Mouse (Mus musculus) thymus, postnatal 36 days (tissue): ENCODE results near the gene Nkain2.
"Not testable (repeated sequence)": the region's sequence is repeated elsewhere in the genome, so short reads cannot be mapped to it uniquely, and the experiment has no call there.

Experiments used
- DNase-seq, 2 experiments: peaks; one replicate each; pipeline ENCODE4 v3.0.0; 2022; ENCODE audit warnings: mixed read lengths in 2 of 2

The Nkain2 gene

GRCm38 (mm10) chr10:32889652-32890506, at the start of gene Nkain2:
Gene Nkain2 (minus strand): TSS chr10:32890462.
- DNase-seq = no peak

- DNase-seq = no peak
These were observed 49.6 kb upstream of the Nkain2 start for GRCm38 (mm10) chr10:32939853-32940252.

- no peak for DNase-seq
These were observed 4.8 kb upstream of the Nkain2 start for GRCm38 (mm10) chr10:32895093-32895492.

GRCm38 (mm10) chr10:32890507-32891131, 357 bp upstream of the Nkain2 start:
- no peak for DNase-seq

GRCm38 (mm10) chr10:32881977-32882376, 8.3 kb downstream of the Nkain2 start:
- DNase-seq = no peak

- DNase-seq = no peak
These were observed 19.4 kb downstream of the Nkain2 start for GRCm38 (mm10) chr10:32870691-32871406.

GRCm38 (mm10) chr10:32869541-32869940, 20.7 kb downstream of the Nkain2 start:
- DNase-seq = no peak

GRCm38 (mm10) chr10:32815210-32815883, 74.9 kb downstream of the Nkain2 start:
- no peak for DNase-seq

GRCm38 (mm10) chr10:32796215-32796614, 94.0 kb downstream of the Nkain2 start:
- DNase-seq = no peak

GRCm38 (mm10) chr10:32790541-32790940, 99.7 kb downstream of the Nkain2 start:
- DNase-seq = no peak

GRCm38 (mm10) chr10:32782732-32783359, 107.4 kb downstream of the Nkain2 start:
- no peak for DNase-seq

- DNase-seq = no peak
These were observed 151.3 kb downstream of the Nkain2 start for GRCm38 (mm10) chr10:32738989-32739388.

GRCm38 (mm10) chr10:32706579-32706978, 183.7 kb downstream of the Nkain2 start:
- DNase-seq = not testable (repeated sequence)

GRCm38 (mm10) chr10:32696661-32697060, 193.6 kb downstream of the Nkain2 start:
- DNase-seq = no peak

GRCm38 (mm10) chr10:32684548-32684947, 205.7 kb downstream of the Nkain2 start:
- DNase-seq = no peak

GRCm38 (mm10) chr10:32640256-32640655, 250.0 kb downstream of the Nkain2 start:
- DNase-seq = no peak

- DNase-seq = no peak
These were observed 251.1 kb downstream of the Nkain2 start for GRCm38 (mm10) chr10:32639173-32639572.

- no peak for DNase-seq
These were observed 259.2 kb downstream of the Nkain2 start for GRCm38 (mm10) chr10:32631043-32631442.

- no peak for DNase-seq
These were observed 285.8 kb downstream of the Nkain2 start for GRCm38 (mm10) chr10:32604448-32604847.

- DNase-seq = no peak
These were observed 287.5 kb downstream of the Nkain2 start for GRCm38 (mm10) chr10:32602798-32603197.

GRCm38 (mm10) chr10:32594998-32595397, 295.3 kb downstream of the Nkain2 start:
- DNase-seq = no peak

GRCm38 (mm10) chr10:32577276-32577580, 313.0 kb downstream of the Nkain2 start:
- no peak for DNase-seq
